Mouse (Mus musculus) thymus, postnatal 14 days (tissue): ENCODE data around the gene Tmem8.
A peak's percentile ranks its signal among the peaks of the same experiment; 100 is the strongest.

Experiments used
- DNase-seq: peaks from one replicate; pipeline ENCODE4 v3.0.0; 2021

Gene Tmem8

DNA sequence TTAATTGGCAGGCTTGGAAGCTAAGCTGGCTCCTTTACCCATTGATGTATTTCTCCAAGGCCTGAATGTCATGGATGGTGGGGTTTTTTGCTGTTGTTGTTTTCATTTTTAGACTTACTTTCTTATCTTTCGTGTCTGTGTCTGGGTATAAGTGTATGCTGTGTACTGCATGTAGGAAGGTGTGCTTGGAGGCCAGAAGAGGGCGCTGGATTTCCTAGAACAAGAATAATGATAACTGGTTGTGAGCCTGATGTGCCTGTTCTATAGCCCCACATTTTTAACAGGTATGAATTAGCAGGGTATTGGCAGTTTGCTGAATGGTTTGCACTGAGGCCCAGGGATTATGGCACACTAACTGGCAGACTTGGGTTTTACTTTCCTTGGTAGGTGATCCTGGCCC lies 36.0 kb downstream of the Tmem8 start:
- DNase-seq, result no peak

DNA sequence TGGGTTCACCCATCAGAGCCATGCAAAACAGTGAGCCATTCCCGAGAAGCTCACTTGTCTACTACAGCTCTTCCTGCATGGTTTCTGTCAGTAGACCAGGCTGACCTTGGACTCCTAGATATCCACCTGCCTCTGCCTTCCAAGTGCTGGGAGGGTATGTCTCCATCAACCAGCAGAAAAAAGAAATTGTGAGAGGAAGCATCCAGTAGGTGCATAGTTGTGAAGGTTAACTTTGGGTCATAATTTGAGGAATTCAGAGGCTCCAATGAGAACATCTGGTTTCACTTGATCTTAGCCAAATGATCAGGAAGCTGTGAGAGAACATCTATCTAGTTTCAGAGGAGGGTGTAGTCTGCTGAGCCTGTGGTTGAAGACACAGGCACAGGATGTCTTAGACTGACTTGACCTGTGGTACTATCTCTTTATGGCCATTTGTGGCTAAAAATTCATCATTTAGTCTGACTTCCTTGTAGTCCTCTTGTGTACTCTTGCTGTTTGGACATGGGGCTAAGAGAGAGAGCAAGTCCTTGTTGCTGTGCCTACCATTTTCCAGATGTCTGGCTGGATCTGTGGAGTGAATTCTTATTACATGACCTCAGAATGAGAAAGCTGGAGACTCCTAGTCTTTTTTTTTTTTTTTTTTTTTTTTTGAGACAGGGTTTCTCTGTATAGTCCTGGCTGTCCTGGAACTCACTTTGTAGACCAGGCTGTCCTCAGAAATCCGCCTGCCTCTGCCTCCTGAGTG lies 39.0 kb downstream of the Tmem8 start:
- no peak for DNase-seq

DNA sequence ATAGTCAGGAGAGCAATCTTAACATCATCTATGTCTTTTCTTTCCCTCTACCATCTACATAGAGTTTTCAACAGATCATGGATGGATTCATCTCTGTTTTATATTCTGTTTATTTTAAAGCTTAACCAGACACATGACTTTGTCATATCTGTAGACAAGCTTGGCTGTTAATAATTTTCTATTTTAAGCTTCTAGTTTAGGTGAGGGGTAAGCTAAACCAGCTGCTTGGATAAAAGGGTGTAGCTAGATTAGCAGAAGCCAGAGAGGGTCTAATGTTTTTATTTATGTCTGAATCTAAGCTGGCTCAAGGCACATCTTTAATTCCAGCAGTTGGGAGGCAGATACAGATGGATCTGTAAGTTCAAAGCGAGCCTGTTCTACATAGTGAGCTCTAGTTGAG lies 49.6 kb downstream of the Tmem8 start:
- DNase-seq, result no peak

DNA sequence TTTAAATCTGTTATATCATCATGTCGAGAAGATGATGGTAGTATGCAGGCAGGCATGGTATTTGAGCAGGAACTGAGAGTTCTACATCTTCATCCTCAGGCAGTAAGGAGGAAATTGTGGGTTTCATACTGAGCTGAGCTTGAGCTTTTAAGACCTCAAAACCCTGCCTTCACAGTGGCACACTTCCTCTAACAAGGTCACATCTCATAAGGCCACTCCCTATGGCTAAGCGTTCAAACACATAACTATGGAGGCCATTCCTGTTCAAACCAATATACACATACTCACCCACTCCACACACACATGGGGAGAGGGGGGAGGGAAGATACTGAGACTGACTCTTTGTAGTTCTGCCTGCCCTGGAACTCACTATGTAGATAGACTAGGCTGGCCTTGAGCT lies 54.9 kb downstream of the Tmem8 start:
- DNase-seq, result peak; percentile 49
